Mouse (Mus musculus): ENCODE measurements around the gene Pltp.
"Not testable (repeated sequence)": the region's sequence is repeated elsewhere in the genome, so short reads cannot be mapped to it uniquely, and the experiment has no call there.

Pltp gene

DNA sequence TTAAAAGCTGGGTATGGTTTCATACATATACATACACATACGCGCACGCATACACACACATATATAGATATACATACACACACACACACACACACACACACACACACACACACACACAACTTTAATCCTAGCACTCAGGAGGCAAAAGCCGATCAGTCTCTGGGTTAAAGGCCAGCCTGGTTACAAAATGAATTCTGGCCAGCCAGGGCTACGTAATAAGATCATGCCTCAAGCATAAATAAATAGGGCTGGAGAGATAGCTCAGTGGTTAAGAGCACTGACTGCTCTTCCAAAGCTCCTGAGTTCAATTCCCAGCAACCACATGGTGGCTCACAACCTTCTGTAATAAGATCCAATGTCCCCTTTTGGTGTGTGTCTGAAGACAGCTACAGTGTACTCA, 1.9 kb downstream of the Pltp start:
- not testable (repeated sequence) for DNase-seq (ENCODE audit: low spot score in 2 of 2)

DNA sequence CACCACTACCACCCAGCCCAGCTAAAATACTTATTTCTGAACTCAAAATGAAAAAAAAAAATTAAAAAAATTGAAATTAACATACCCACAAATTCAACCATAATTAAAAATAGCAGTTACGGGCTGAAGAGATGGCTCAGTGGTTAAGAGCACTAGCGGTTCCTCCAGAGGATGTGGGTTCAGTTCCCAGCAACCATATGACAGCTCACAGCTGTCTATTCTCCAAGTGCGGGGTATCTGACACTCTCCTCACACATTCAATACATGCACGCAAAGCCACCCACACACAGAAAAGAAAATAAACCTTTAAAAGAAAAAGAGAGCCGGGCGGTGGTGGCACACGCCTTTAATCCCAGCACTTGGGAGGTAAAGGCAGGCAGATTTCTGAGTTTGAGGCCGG, 7.5 kb downstream of the Pltp start:
- no peak for DNase-seq (ENCODE audit: low spot score in 2 of 2)

DNA sequence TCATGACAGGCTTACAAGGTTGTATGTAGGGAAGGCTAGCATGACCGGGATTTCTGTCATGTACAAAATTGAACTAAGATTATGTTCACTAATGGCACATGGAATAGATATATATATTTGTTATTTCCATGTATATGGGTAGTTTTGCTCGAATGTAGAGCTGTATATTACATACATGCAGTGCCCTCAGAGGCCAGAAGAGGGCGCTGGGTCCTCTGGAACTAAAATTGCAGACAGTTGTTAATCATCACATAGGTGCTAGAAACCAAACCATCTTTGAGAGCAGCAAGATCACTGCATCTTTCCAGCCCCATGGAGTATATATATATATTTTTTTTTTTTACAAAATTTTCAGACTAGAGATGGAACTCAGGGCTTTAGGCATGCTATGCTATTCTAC, 11.7 kb downstream of the Pltp start:
- DNase-seq (ENCODE audit: low spot score in 2 of 2), result no peak

GRCm38 (mm10) chr2:164835164-164835563, 22.3 kb downstream of the Pltp start:
- no peak for DNase-seq (ENCODE audit: low spot score in 2 of 2)

- DNase-seq (ENCODE audit: low spot score in 2 of 2), result no peak
Observed at GRCm38 (mm10) chr2:164834531-164834930, 23.0 kb downstream of the Pltp start.

DNA sequence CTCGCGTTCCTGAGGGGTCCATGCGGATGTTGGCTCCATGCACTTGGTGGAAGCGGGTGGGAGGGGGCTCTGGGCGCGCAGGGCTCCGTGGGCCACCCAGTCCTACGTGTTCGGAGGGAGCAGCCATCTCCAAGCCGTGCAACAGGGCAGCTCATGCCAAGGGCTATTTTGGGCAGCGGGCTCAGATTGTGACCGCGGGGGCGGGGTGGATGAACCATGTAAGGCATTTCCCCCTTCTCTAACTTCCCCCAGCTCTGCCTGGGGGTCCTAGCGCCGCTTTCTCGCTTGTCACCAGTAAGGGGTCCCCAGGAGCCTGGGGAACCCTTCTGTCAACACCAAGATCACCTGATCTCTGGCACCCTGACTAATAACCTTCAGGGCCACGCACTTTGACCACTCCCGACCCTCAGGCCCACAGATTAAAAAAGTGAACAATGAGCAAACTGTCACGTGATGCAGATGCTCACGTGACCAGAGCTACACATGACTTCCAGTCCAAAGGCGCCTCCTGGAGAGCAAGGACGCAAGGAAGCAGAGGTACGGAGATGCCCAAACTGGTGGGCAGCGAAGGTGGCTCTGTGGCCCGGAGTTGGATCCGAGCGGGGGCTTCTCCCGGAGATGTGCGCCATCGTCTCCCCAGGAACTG, 24.1 kb downstream of the Pltp start, which contains the start of gene Neurl2:
Gene Neurl2, minus strand, starts transcription at position 143 of the 646 bp plus-strand sequence.
- DNase-seq (ENCODE audit: low spot score in 2 of 2), result peak; percentile 78 to 87

GRCm38 (mm10) chr2:164832748-164833301, 24.7 kb downstream of the Pltp start, which contains the start of gene Ctsa:
TSS of gene Ctsa (plus strand) at chr2:164832873.
- DNase-seq (ENCODE audit: low spot score in 2 of 2), result peak; percentile 79 to 89

DNA sequence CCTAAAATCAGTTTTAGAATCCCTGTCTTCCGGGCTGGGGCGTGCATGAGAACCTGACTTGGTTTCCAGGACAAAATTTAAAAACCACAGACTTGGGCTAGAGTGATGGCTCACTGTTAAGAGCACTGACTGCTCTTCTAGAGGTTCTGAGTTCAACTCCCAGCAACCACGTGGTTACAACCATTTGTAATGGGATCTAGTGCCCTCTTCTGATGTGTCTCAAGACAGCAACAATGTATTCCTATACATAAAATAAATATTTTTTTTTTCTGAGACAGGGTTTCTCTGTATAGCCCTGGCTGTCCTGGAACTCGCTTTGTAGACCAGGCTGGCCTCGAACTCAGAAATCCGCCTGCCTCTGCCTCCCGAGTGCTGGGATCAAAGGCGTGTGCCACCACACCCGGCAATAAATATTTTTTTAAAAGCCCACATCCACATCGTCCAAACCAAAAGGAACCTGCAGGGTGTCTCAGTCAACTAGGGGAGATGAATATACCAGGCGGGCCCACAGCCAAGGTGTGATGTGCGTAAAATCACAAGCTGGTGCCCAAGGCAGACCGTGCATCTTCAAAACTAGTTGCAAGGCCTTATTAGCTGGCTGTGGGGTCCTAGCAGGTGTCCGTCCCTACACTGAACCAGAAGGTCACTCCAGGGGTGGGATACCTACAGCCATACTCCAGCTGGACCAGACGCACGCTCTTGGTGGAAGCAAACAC, 25.3 kb downstream of the Pltp start:
- no peak for DNase-seq (ENCODE audit: low spot score in 2 of 2)

GRCm38 (mm10) chr2:164831029-164831428, 26.5 kb downstream of the Pltp start:
- DNase-seq (ENCODE audit: low spot score in 2 of 2), result no peak

DNA sequence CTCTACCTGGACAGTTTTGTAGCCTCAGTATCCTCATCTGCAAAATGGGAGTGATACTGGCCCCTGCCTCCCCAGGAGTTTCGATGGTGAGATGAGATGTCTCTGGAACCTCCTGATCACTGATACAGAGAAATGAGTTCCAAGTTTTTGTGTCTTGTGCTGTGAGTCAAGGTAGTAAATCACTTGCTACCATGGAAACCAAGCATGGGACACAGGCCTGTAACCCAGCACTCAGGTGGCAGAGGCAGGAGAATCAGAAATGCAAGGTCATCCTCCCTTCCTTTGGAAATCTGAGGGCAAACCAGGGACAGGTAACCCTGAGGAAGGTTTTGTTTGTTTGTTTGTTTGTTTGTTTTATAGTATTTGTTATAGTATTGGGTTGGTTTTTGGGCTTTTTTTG, 28.4 kb downstream of the Pltp start:
- DNase-seq (ENCODE audit: low spot score in 2 of 2), result no peak

DNA sequence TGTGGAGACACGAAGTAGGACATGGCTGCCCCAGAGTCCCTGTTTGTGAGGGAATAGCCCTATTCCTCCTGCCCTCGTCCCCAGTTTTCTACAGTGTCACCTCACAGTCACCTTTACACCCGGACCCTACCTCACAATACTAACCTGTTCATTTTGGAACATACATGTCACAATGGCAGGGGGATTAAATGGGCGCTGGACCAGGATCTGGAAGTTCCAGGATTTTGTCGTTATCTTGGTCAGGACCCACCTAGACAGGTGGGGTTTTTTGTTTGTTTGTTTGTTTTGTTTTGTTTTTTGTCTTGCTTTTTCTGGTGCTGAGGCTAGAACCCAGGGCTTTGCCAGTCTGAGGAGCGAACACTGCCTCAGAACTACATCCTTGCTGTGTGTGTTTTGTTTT, 29.1 kb downstream of the Pltp start, which contains the start of gene Spata25:
Gene Spata25, minus strand, starts transcription at position 101 of the 400 bp plus-strand sequence.
- no peak for DNase-seq (ENCODE audit: low spot score in 2 of 2)

DNA sequence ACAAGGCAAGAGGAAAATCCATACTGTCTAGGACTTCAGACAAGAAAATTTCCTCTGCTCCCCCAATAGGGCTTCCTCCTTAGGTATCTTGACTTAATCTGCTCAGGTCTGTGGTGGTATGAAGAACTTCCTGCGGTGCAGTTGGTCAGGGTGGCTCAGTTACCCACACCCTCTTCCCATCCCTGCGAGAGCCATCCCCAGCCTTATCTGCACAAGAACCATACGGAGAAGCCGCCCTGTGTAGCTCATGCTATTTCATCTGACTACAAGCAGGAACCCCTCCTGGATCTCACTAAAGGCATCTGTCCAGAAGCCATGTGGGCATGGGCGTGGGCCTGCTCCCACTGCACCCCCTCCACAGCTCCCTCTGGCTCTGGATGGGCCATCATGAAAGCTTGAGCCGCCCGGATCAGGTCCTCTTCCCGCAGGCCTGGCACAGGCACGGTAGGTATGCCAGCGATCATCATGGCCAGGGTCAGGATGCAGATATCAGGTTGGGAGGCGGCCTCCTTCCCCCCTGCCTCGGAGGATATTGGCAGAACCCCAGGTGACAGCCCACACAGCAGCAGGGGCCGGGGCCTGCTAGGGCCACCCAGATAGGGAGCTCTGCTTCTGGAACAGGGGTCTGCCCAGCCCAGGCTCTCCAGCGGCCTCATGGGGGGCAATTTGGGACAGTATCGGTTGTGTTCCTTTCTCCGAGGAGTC, 30.2 kb downstream of the Pltp start:
- DNase-seq (ENCODE audit: low spot score in 2 of 2), result no peak

DNA sequence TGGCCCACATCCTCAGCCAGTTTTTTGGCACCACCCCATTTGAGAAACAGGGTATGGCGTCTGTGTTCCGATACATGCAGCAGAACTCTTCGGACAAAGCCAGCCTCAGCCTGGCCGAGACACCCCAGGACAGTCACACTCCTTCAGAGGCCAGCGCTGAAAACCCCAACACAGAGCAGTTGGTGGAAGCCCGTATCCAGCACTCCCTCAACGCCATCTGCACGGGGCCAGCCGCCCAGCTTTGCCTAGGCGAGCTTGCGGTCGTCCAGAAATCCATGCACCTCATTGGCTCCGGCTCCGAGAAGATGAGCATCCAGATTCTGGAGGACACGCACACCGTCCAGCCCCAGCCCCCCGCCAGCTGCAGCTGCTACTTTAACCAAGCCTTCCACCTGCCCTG, 32.0 kb downstream of the Pltp start:
- no peak for DNase-seq (ENCODE audit: low spot score in 2 of 2)

GRCm38 (mm10) chr2:164823969-164824368, 33.5 kb downstream of the Pltp start:
- DNase-seq (ENCODE audit: low spot score in 2 of 2), result no peak

DNA sequence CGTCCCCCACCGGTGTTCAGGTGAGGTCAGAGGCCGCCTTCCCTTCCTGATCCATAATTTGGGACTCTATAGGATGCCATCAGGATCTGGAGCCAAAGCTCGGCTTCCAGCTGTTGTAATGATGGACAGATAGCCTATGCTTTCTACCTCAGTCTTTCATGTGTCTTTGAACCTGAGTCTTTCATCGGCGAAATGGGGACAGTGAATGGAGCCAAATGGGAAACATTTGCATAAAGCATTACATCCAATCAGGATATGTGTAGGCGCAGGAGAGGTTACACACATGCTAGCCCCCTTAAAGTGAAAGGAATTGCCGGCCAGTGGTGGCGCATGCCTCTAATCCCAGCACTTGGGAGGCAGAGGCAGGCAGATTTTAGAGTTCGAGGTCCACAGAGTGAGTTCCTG, 34.3 kb downstream of the Pltp start:
- DNase-seq (ENCODE audit: low spot score in 2 of 2), result no peak

DNA sequence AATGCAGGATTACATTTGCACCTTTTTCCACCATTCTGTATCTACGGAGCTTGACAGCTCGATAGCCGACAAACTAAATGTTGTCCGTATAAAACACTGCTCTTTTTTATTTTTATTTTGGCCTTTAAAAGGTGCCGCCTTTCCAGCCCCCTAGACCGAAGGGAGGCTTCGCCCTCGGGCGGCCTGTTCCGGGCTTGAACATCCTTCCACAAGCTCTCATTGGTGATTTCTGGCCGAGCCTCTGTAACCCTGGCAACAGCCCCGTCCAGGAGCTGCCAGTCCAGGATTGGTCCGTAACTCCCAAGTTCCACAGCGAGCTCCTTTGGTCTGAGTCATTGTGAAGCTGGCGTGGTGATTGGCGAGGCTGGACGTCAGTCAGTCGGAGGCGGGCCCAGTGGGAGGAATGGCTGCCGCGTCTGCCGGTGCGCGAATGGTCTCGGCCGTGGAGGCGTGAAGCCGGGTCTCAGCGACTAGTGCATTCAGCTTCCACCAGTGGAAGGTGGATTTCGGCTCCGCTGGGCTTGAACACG, 34.8 kb downstream of the Pltp start, which contains the start of gene Zswim1:
Gene Zswim1, plus strand, starts transcription at position 51 of the 530 bp plus-strand sequence.
- DNase-seq (ENCODE audit: low spot score in 2 of 2), result peak; percentile 100

DNA sequence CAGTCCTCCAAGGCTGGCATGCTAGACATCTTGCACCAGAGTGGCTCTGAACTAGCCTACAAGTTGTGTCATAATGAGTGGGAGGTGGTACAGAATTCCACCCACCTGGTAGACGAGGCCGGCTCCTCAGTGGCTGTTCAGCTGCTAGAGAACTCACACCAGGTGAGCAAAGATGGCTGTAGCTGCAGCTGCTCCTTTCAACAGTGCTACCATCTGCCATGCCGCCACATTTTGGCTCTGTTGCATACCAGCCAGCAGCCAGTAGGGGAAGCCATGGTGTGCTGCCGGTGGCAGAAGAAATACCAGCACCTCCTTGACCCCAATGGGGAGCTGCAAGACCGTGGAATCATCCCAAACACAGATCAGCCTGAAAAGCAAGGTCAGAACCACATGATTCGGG, 36.5 kb downstream of the Pltp start:
- no peak for DNase-seq (ENCODE audit: low spot score in 2 of 2)

DNA sequence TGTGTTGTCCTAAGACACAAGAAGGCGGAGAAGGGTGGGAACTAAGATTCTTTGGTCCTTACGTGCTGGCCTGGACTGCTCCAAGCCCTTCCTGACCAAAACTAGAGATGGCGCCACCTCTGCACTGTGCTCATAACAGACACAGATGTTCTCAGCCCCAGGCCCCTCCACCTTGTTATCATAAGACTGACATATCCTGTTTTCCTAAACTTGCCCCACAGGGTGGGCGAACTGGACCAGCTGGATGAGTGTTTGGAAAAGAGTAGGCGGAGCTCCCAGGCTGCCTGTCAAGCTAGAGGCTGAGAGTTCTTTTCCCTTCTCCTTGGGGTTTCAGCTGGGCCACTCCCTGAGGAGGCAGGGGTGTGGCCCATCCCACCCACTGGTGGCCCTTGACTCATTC, 39.8 kb downstream of the Pltp start:
- no peak for DNase-seq (ENCODE audit: low spot score in 2 of 2)

DNA sequence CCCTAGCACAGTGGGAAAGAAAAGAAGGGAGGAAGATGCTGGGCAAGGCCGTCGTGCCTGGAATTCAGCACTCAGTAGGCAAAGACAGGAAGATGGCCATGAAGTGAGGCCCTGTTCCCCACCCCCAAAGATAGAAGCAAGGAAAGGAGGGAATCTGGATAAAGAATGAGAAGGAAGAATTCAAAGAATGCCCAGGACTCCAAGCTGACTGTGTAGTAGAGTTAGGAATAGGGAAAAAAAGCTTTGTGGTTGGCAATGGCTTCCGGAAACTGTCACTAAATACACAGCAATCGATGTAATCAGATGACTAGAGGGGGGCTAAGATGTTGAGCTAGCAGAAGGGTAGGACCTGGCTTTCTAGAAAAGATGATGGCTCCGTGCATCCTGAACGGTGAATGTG, 40.3 kb downstream of the Pltp start:
- DNase-seq (ENCODE audit: low spot score in 2 of 2), result no peak

DNA sequence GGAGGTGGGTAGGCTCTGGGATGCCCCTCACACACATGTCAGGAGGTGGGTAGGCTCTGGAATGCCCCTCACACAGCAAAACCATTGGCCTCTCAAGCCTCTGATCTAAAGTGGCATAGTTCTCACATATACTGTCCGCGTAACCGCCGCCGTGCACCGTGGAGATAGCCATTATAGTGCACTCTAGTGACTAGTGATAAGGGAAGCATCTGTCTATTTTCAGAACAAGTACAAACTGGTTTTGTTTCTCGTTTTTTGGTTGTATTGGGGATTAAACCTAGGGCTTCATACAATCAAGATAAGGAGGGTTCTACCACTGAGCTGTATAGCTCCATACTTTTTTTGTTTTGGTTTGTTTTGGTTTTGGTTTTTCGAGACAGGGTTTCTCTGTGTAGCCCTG, 41.7 kb downstream of the Pltp start:
- DNase-seq (ENCODE audit: low spot score in 2 of 2), result no peak

GRCm38 (mm10) chr2:164815348-164815747, 42.2 kb downstream of the Pltp start:
- DNase-seq (ENCODE audit: low spot score in 2 of 2), result no peak

DNA sequence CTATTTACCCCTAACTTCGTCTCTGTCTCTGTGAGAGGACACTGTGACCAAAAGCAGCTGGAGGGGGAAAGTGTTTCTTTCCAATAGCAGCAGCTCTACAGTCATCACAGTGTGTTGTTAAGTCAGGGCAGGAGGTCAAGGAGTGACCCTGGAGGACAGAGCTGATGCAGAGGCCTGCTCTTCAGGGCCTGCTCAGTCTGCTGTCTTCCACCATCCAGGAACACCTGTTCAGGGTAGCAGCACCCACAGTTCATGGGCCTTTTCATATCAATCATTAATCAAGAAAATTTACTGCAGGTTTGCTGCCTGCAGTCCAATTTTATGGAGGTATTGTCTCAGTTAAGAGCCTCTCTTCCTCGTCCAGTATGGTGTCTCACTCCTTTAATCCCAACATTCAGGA, 44.0 kb downstream of the Pltp start:
- DNase-seq (ENCODE audit: low spot score in 2 of 2), result no peak

All from spleen, postnatal 4 days (tissue).